Mouse (Mus musculus): ENCODE data around the gene Lbh. TPM values are rescaled to one million over a fixed set of nuclear protein-coding genes. Genes with fewer than 3 reads are reported as not detected.

Gene Lbh
- polyA plus RNA-seq, 1 experiment from 2014 or later: 4.5 TPM

DNA sequence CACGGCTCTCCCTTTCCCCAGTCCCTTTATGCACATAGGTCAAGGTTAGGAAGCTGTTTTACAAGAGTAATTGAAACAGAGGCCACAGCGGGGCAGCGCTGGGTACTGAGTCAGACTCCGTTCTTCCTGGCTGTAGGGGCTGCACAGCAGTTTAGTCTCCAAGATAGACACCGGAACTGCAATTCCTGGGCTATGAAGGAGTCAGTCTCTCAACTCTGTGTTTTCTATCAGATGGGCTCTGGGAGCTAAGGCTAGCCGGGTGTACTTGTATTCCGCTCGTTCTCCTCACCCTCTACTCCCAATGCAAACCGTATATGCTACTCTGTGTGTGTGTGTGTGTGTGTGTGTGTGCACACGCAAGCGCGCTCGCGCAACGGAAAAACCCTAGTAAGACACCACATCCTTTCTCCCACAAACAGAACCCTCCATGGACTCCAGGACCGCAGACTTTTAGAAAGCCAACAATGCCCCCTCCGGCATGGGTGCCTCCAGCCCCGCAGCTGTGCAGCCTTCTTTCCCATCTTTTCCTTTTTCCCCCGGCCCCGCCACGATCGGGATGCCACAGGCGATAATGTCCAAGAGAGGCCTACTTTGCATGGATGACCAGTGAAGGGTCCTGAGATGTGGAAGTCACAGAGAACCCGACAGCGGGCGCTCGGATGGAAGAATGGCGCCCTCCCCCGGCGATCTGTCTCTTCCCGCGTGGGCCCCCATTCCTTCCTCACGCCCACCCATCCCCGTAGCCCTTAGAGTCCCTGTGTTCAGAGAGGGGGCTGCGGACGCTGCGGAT lies 669 bp upstream of the Lbh start:
- peaks cover 41% of the 10 kb centered on the region for H3K4me1 ChIP-seq
- H3K9me3 ChIP-seq: no peaks in the 10 kb centered on the region
- peaks cover 14% of the 10 kb centered on the region for H3K36me3 ChIP-seq (replicated peaks)
- peak overlapping the region; percentile 92 for H3K9ac ChIP-seq
- WGBS: under 1% methylated on average over 37 of the region's 37 CpGs
- H3K27ac ChIP-seq: peak overlapping the region; percentile 87
- ATAC-seq (ENCODE audit: low FRiP score): peak; percentile 18
- peaks cover 16% of the 10 kb centered on the region for H3K27me3 ChIP-seq
- H3K4me2 ChIP-seq: peak overlapping the region; percentile 83
- peak overlapping the region; percentile 70 for H3K4me3 ChIP-seq (replicated peaks)

DNA sequence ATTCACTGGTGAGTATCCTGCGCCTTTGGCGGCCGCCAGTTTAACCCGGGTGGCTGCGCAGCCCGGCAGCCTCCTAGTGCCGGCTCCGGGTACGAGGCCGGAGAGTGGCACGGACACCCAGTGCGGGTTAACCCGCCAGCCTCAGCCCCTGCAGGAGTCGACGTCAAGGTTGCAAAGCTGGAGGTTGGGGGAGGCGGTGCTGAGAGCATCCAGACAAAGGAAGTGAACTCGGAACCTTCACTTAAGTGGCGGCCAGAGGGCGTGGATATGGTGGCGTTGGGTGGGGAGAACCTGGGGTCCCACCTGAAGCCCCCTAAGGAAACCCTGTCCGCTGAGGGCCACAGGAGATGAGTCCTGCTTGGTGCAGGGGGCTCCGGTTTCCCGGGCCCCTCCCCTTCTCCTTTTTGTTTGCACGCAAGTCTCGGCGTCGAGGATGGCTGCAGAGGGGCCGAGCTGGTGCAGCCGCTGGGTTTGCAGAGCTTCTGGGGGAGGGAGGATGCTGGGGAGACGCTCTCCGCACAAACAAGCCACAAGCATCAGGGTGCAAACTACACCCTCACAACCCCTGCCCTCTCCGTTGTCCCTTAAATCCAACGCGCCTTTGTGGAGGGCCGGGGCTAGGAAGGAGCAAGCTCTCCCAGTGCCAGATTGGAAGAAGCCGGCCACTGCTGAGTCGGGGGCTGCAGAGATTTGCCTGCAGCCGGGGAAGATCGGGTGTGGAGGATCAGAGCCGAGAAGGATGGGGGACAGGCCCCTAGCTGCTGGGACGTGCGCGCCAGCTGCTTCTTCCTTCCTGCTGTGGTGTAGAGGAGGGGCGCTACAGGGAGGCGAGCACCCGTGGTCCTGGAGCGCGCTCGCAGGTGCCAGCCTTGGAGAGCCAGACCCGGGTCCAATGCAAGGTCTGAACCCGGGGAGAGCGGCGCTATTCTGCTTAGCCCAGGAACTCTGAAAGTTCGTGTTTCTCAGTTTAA lies 751 bp downstream of the Lbh start:
- ATAC-seq (ENCODE audit: low FRiP score): peak; percentile 53
- Histone ChIP-seq H3K9me3 (no peaks in the 10 kb centered on the region), H3K36me3 (replicated peaks) (peaks cover 21% of the 10 kb centered on the region), H3K27ac (peak overlapping the region; percentile 87), H3K9ac (peak overlapping the region; percentile 92), H3K4me1 (peaks cover 54% of the 10 kb centered on the region), H3K4me2 (peak overlapping the region; percentile 83), H3K27me3 (peaks cover 16% of the 10 kb centered on the region), H3K4me3 (replicated peaks) (peak overlapping the region; percentile 70)
- under 1% methylated on average over 53 of the region's 54 CpGs for WGBS

DNA sequence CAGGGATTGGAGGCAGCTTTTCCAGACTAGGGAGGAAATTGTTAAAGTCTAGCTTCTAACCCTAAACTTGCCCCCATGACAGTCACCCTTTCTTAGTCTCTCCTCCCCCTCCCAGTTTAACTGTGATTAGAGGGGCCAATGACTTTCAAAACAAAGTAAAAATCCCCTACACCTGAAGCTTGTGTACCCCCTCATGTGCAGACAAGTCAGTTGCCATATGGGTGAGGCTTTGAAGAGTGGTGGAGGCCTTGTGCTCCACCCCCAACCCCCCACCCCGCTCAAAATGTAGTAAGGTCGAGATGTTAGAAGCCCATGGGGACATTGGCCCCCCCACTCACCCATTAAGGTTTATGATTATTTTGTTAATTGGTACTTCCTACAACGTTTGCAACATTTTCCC lies 1.5 kb downstream of the Lbh start:
- Histone ChIP-seq H3K36me3 (replicated peaks) (peaks cover 21% of the 10 kb centered on the region), H3K4me1 (peaks cover 58% of the 10 kb centered on the region), H3K9me3 (no peaks in the 10 kb centered on the region), H3K27me3 (peaks cover 16% of the 10 kb centered on the region), H3K4me3 (replicated peaks) (peak overlapping the region; percentile 70), H3K4me2 (peak overlapping the region; percentile 83), H3K27ac (peak overlapping the region; percentile 87; the same call in 1 of the 2 replicates), H3K9ac (peak overlapping the region; percentile 92)
- whole genome bisulfite sequencing: 9% methylated on average over 3 of the region's 3 CpGs
- ATAC-seq (ENCODE audit: low FRiP score): no peak

DNA sequence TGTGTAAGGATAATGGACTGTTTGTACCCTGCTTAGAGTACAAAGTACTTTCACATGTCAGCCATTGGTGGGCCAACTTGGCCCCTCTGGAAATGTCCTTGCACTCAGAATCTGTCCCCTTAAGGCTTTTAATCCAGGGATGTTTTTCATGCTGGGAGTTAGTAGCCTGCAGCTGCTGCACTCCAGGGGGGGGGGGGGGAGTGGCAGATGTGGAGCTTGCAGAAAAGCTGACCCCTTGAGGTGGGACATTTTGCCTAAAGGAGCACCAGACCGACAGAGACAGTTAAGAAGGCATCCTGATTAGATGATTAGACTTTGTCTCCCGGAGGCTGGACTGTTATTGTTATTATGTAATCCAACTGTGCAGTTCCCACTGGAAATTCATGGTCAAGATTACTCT lies 2.3 kb downstream of the Lbh start:
- no peak for ATAC-seq (ENCODE audit: low FRiP score)
- H3K4me2 ChIP-seq: peak overlapping the region; percentile 43
- no peak overlapping the region for H3K9ac ChIP-seq
- H3K27ac ChIP-seq: no peak overlapping the region
- peak overlapping the region; percentile 15 for H3K4me3 ChIP-seq (replicated peaks)
- H3K9me3 ChIP-seq: no peaks in the 10 kb centered on the region
- peaks cover 12% of the 10 kb centered on the region for H3K27me3 ChIP-seq
- H3K36me3 ChIP-seq (replicated peaks): peaks cover 21% of the 10 kb centered on the region
- H3K4me1 ChIP-seq: peaks cover 66% of the 10 kb centered on the region
- WGBS: 7% methylated on average over 2 of the region's 2 CpGs

DNA sequence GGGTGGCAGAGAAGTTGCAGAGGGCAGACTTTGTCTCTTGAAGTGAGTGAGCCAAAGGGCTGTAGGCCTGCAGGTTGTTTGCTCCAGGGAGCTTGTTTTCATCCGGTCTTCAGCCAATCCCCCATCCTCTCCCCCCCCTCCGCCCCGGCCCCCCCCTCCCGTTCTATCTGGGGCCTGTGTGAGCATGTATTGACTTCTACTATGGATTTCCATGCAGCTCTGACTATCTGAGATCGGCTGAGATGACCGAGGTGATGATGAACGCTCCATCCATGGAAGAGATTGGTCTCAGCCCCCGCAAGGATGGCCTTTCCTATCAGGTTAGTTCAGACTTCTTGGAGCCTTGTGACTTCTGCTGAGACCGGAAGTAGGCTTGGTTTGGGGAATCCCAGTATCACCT lies 2.9 kb downstream of the Lbh start:
- Histone ChIP-seq H3K4me1 (peaks cover 71% of the 10 kb centered on the region), H3K4me2 (peak overlapping the region; percentile 43), H3K9me3 (no peaks in the 10 kb centered on the region), H3K4me3 (replicated peaks) (peak overlapping the region; percentile 15), H3K27ac (no peak overlapping the region), H3K36me3 (replicated peaks) (peaks cover 21% of the 10 kb centered on the region), H3K27me3 (peaks cover 8% of the 10 kb centered on the region), H3K9ac (no peak overlapping the region)
- WGBS: 68% methylated on average over 6 of the region's 9 CpGs
- ATAC-seq (ENCODE audit: low FRiP score): no peak

DNA sequence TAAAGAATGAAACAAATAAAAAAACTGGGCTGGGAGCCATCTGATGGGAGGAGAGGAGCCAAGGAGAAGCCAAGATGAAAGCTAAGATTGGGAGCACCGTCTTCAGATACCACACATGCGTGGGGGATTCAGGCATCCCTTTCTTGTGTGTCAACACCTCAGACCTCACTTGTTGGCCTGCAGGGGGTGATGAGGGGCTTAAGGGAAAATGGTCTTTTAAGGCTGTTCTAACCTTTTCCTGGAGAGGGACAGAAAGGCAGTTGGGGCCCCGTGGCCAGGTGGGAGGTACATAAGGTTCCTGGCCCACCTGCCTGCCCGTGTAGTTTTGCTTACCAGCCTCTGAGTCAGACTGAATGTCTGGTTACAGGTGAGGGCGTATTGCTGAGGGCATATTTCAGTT lies 4.1 kb downstream of the Lbh start:
- ATAC-seq (ENCODE audit: low FRiP score): no peak
- no peaks in the 10 kb centered on the region for H3K27me3 ChIP-seq
- H3K4me1 ChIP-seq: peaks cover 73% of the 10 kb centered on the region
- H3K4me2 ChIP-seq: no peak overlapping the region
- no peaks in the 10 kb centered on the region for H3K9me3 ChIP-seq
- WGBS: 71% methylated on average over 5 of the region's 5 CpGs
- no peak overlapping the region for H3K27ac ChIP-seq
- H3K4me3 ChIP-seq (replicated peaks): no peak overlapping the region
- peaks cover 29% of the 10 kb centered on the region for H3K36me3 ChIP-seq (replicated peaks)
- no peak overlapping the region for H3K9ac ChIP-seq

DNA sequence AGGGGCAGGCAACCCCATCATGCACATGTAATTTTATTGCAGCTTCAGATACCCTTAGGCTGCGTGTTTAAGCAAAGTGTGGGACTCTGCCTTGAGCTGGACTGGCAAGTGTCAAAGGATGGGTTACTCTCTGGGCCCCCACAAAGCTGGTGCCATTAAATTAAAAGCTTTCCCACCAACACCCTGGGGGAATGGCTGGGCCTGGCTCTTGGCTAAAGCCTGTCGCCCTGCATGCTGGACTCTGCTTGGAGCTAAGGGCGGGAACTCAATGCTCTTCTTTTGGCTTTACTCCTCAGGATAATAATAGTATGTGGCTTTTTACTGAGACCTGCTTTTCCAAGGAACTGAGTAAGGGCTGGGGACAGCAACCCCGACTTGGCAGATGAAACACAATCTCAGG lies 5.2 kb downstream of the Lbh start:
- peaks cover 71% of the 10 kb centered on the region for H3K4me1 ChIP-seq
- no peak overlapping the region for H3K27ac ChIP-seq
- no peaks in the 10 kb centered on the region for H3K27me3 ChIP-seq
- WGBS: 81% methylated on average over 4 of the region's 4 CpGs
- no peak overlapping the region for H3K4me2 ChIP-seq
- H3K4me3 ChIP-seq (replicated peaks): no peak overlapping the region
- no peak for ATAC-seq (ENCODE audit: low FRiP score)
- no peak overlapping the region for H3K9ac ChIP-seq
- H3K36me3 ChIP-seq (replicated peaks): peaks cover 33% of the 10 kb centered on the region
- H3K9me3 ChIP-seq: no peaks in the 10 kb centered on the region

DNA sequence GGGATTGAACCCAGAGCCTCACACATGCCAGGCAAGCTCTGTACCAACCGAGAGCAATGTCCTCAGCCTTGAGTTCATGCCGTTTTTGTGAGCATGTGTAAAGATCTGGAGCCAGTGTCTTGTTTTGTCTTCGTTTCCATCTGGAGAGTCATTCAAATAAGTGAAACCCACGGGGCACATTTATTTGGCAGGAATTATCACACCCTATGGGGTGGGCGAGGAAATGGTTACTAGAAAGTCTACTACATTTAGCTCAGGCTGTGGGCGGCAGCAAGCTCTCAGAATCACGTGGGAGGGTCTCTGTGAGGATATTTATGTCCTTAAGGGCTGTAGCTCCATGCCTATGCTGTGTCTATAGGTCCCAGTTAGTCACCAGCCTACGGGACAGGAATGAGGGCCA lies 6.2 kb downstream of the Lbh start:
- Histone ChIP-seq H3K9me3 (no peaks in the 10 kb centered on the region), H3K4me1 (peaks cover 68% of the 10 kb centered on the region), H3K4me2 (no peak overlapping the region), H3K36me3 (replicated peaks) (peaks cover 43% of the 10 kb centered on the region), H3K4me3 (replicated peaks) (no peak overlapping the region), H3K27me3 (no peaks in the 10 kb centered on the region), H3K27ac (peak overlapping the region; percentile 84; the same call in 1 of the 2 replicates), H3K9ac (no peak overlapping the region)
- ATAC-seq (ENCODE audit: low FRiP score): no peak
- 86% methylated on average over 8 of the region's 8 CpGs for WGBS

DNA sequence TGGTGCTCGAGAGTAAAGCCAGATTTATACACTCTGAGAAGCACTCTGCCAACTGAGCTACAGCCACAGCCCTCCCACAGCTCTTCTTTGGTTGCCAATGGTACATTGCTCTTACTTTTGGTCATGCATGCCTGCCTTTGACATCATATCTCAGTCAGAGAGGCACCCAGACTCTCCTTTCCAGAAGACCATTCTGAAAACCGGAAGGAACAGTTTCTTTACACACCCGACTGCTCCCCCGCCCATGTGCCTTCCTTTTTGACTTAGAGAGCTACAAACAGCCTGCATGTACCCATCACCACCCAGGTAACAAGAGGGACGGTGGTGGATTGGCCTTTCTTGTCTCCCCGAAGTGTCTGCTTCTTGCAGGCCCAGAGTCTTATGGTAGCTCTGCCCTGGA lies 7.0 kb downstream of the Lbh start:
- peaks cover 45% of the 10 kb centered on the region for H3K36me3 ChIP-seq (replicated peaks)
- no peak for ATAC-seq (ENCODE audit: low FRiP score)
- H3K27me3 ChIP-seq: no peaks in the 10 kb centered on the region
- H3K9me3 ChIP-seq: no peaks in the 10 kb centered on the region
- WGBS: 86% methylated on average over 6 of the region's 6 CpGs
- H3K27ac ChIP-seq: peak overlapping the region; percentile 84
- no peak overlapping the region for H3K4me2 ChIP-seq
- H3K9ac ChIP-seq: no peak overlapping the region
- H3K4me1 ChIP-seq: peaks cover 62% of the 10 kb centered on the region
- H3K4me3 ChIP-seq (replicated peaks): no peak overlapping the region

DNA sequence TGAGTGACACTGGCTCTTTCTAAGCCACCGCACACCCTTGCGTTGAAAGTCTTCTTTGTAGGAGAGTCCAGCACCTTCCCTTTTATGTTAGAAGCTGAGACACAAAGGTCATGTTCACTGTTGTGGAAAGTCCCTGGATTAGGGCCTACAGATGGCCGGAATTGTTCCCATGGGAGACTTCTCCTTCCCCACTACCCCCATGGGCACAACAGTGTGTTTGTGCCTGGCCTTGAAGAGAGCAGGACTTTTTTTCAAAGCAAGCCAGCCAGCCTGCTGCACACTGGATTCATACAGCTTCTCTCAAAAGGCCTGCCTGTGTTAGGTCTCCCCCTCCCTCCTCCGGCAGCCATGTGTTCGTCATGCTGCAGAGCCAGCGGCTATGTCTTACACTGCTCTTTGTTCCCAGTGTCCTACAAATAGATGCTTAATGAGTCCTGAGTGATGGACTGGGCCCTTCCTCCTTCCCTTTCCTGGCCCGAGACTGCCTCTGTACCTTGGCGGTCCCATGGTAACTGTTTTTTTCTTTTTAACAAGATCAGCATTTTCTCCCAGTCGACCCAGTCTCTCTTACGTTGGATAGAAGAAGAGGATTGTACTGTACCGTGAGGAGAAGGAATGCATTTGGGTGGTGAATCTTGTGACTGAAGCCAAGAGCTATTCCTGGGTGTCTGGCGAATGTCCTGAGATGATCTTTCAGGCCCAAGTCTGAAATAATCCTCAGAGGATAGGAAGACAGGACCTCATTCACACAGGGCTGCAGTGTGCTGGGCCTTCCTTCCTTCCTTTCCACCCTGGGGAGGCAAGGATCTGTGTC lies 7.9 kb downstream of the Lbh start:
- peak overlapping the region; percentile 25; the same call in 1 of the 2 replicates for H3K4me2 ChIP-seq
- no peaks in the 10 kb centered on the region for H3K27me3 ChIP-seq
- H3K9ac ChIP-seq: peak overlapping the region; percentile 14; the same call in 1 of the 2 replicates
- peak overlapping the region; percentile 84 for H3K27ac ChIP-seq
- no peak overlapping the region for H3K4me3 ChIP-seq (replicated peaks)
- H3K36me3 ChIP-seq (replicated peaks): peaks cover 52% of the 10 kb centered on the region
- no peaks in the 10 kb centered on the region for H3K9me3 ChIP-seq
- H3K4me1 ChIP-seq: peaks cover 53% of the 10 kb centered on the region
- ATAC-seq (ENCODE audit: low FRiP score): peak; percentile 93
- 34% methylated on average over 12 of the region's 12 CpGs for WGBS

DNA sequence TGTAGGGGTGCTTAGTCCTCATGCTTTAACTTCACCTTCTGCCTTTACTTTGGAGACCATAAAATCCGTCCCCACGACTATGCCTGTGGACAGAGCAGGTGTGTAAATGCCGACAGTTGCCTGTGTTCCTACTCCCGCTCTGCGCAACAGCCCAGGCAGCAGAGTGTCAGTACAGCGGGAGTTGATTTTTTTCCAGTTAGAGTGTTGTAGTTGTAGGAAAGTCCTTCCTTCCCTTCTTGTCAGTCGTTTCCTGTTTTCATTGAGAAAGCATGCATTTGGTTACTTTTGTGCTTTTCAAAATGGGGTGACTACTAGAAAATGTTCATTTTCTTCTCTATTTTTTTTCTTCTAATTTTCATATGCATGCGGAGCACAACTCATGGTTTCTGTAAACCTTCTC lies 8.9 kb downstream of the Lbh start:
- 0 out of 2 replicates have a peak, but pooled peaks cover under 1% of the 10 kb centered on the region for H3K9me3 ChIP-seq
- peaks cover 43% of the 10 kb centered on the region for H3K4me1 ChIP-seq
- 91% methylated on average over 8 of the region's 8 CpGs for WGBS
- H3K27ac ChIP-seq: peak overlapping the region; percentile 84
- H3K36me3 ChIP-seq (replicated peaks): peaks cover 45% of the 10 kb centered on the region
- no peak overlapping the region for H3K4me3 ChIP-seq (replicated peaks)
- ATAC-seq (ENCODE audit: low FRiP score): no peak
- no peaks in the 10 kb centered on the region for H3K27me3 ChIP-seq
- H3K9ac ChIP-seq: no peak overlapping the region
- H3K4me2 ChIP-seq: no peak overlapping the region

Measured in forebrain, embryonic 12.5 days (tissue).